Mouse (Mus musculus) liver, embryonic 16.5 days (tissue): ENCODE results near the gene Ctf1. TPM values are rescaled to one million over a fixed set of nuclear protein-coding genes. Genes with fewer than 3 reads are reported as not detected.

Experiments
- ATAC-seq: fragments of 200-750 bp; cut with Nextera tagmentation; 2 replicates; pipeline ENCODE4 v1.8.0; 2017; ENCODE audit warnings: low read depth, mild to moderate bottlenecking, moderate number of reproducible peaks, moderate library complexity
- H3K27ac ChIP-seq: fragments of 300-500 bp; sonication (generic); 2 replicates; pipeline ENCODE4 v1.5.1; 2014; ENCODE audit warnings: mild to moderate bottlenecking, low read length
- H3K27me3 ChIP-seq: fragments of 300-500 bp; sonication (generic); 2 replicates; pipeline ENCODE4 v1.6.1; 2014; ENCODE audit warnings: low read depth, low read length, mixed read lengths; ENCODE audit not compliant: control insufficient read depth, insufficient read depth
- H3K36me3 ChIP-seq: fragments of 300-500 bp; sonication (generic); 2 replicates; pipeline ENCODE4 v1.6.1; 2014; ENCODE audit warnings: mild to moderate bottlenecking; ENCODE audit not compliant: control insufficient read depth, insufficient read depth
- H3K4me1 ChIP-seq: fragments of 300-500 bp; sonication (generic); 2 replicates; pipeline ENCODE4 v1.6.1; 2014; ENCODE audit warnings: low read depth, low read length, mixed read lengths; ENCODE audit not compliant: control insufficient read depth
- H3K4me2 ChIP-seq: fragments of 300-500 bp; sonication (generic); 2 replicates; pipeline ENCODE4 v1.6.1; 2014; ENCODE audit warnings: low read depth, low read length, mixed read lengths
- H3K4me3 ChIP-seq: fragments of 300-500 bp; sonication (generic); 2 replicates; pipeline ENCODE4 v1.5.1; 2014; ENCODE audit warnings: low read depth, mild to moderate bottlenecking, low read length
- H3K9ac ChIP-seq: fragments of 300-500 bp; sonication (generic); 2 replicates; pipeline ENCODE4 v1.6.1; 2014; ENCODE audit warnings: low read depth, low read length
- H3K9me3 ChIP-seq: fragments of 300-500 bp; sonication (generic); replicated peaks from 2 replicates; pipeline ENCODE4 v1.6.1; 2016; ENCODE audit warnings: low read length; ENCODE audit not compliant: control insufficient read depth
- WGBS: fragments of 180-500 bp; shearing (Covaris S2); extraction: QIAGEN DNeasy Blood & Tissue Kit; methylation state at CpG from one replicate; pipeline ENCODE4 v1.1.7; 2014; ENCODE audit not compliant: insufficient replicate concordance; 5-methylcytosine and 5-hydroxymethylcytosine counted together
- polyA plus RNA-seq: library from polyadenylated mRNA; unstranded; fragments of >200 nt; fragmentation: Nextera tagmentation; extraction: Ambion mirVana; gene quantifications from 2 replicates; pipeline ENCODE4 v1.2.1, GENCODE M21; 2015

Gene Ctf1
- polyA plus RNA-seq, 1 experiment from 2014 or later: 2.5 TPM

GRCm38 (mm10) chr7:127752069-127752468 lies 39.5 kb downstream of the Ctf1 start:
- ATAC-seq: no peak
- no peaks in the 10 kb centered on the region for H3K27me3 ChIP-seq
- no peak overlapping the region for H3K4me2 ChIP-seq
- H3K9me3 ChIP-seq: no peaks in the 10 kb centered on the region
- 86% methylated on average over 25 of the region's 27 CpGs for WGBS
- no peaks in the 10 kb centered on the region; the same call in 1 of the 2 replicates for H3K36me3 ChIP-seq
- no peaks in the 10 kb centered on the region for H3K4me1 ChIP-seq
- no peak overlapping the region for H3K4me3 ChIP-seq
- H3K9ac ChIP-seq: no peak overlapping the region
- no peak overlapping the region for H3K27ac ChIP-seq

DNA sequence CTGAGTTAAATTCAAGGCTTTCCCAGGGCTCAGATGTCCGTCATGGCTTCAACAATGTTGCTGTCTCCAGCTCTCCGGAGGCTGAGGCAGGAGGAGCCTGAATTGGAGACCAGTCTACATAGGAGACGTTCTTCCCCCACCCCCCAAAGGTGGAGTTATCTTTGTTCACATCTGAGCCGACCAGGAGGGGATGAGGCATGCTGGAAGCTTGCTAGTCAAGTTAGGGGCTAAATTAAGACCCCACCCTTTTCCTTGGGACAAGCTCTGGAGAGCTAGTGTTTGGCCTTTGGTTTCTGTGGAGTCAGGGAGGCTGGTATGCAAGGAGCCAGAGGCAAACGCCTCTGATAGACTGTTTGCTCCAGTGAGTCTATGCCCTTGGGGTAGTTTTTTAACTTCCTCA lies 40.6 kb downstream of the Ctf1 start:
- H3K4me3 ChIP-seq: no peak overlapping the region
- WGBS: 48% methylated on average over 5 of the region's 5 CpGs
- no peak overlapping the region for H3K4me2 ChIP-seq
- no peak overlapping the region for H3K27ac ChIP-seq
- H3K27me3 ChIP-seq: no peaks in the 10 kb centered on the region
- ATAC-seq: no peak
- no peaks in the 10 kb centered on the region for H3K9me3 ChIP-seq
- no peak overlapping the region for H3K9ac ChIP-seq
- H3K36me3 ChIP-seq: no peaks in the 10 kb centered on the region; the same call in 1 of the 2 replicates
- H3K4me1 ChIP-seq: no peaks in the 10 kb centered on the region

GRCm38 (mm10) chr7:127753741-127754140 lies 41.2 kb downstream of the Ctf1 start:
- Histone ChIP-seq H3K4me3 (no peak overlapping the region), H3K36me3 (no peaks in the 10 kb centered on the region; the same call in 1 of the 2 replicates), H3K27me3 (no peaks in the 10 kb centered on the region), H3K27ac (no peak overlapping the region), H3K9me3 (no peaks in the 10 kb centered on the region), H3K4me1 (no peaks in the 10 kb centered on the region), H3K4me2 (no peak overlapping the region), H3K9ac (no peak overlapping the region)
- ATAC-seq: no peak
- WGBS: 73% methylated on average over 7 of the region's 7 CpGs

DNA sequence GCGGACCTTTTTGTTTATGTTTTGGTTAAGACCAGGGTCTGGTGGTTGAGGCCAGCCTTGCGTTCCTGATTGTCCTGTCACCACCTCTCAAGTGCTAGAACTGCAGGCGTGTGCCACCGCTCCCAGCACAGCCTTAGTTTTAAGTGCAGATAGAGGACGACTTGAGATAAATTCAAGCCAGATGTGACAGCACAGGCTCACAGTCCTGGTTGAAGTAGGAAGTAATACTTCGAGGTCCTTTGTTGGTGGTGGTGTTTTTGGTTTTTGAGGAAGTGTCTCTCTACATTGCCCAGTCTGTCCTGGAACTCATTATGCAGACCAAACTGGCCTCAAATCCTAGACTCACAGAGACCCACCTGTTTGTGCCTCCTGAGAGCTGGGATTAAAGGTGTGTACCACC lies 47.2 kb downstream of the Ctf1 start:
- H3K4me3 ChIP-seq: no peak overlapping the region
- no peak overlapping the region for H3K4me2 ChIP-seq
- H3K27me3 ChIP-seq: no peaks in the 10 kb centered on the region
- 19% methylated on average over 6 of the region's 6 CpGs for WGBS
- H3K4me1 ChIP-seq: peaks cover 15% of the 10 kb centered on the region
- no peak overlapping the region for H3K27ac ChIP-seq
- ATAC-seq: no peak
- H3K9me3 ChIP-seq: no peaks in the 10 kb centered on the region
- no peak overlapping the region for H3K9ac ChIP-seq
- H3K36me3 ChIP-seq: no peaks in the 10 kb centered on the region

DNA sequence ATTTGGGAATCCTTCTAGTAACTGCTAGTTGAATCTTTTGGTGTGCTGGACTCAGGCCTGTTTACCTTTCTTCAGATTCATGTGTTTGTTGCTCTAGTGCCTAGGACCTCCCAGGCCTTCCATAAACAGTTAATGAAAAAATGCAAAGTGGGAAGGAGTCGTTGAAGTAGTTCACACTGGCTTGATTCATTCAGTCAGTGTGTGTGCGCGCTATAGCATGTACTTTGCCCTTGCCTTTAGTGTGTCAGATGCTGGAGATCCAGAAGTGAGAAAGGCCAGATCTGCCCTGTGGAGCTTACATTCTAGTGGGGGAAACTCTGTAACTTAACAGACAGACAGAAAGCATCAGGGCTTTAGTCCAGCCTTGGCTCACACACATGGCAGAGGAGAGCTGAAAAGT lies 47.9 kb downstream of the Ctf1 start:
- Histone ChIP-seq H3K27ac (no peak overlapping the region), H3K36me3 (no peaks in the 10 kb centered on the region), H3K9ac (no peak overlapping the region), H3K4me1 (peaks cover 19% of the 10 kb centered on the region), H3K9me3 (no peaks in the 10 kb centered on the region), H3K4me3 (no peak overlapping the region), H3K4me2 (no peak overlapping the region), H3K27me3 (no peaks in the 10 kb centered on the region)
- 83% methylated on average over 3 of the region's 3 CpGs for WGBS
- no peak for ATAC-seq

DNA sequence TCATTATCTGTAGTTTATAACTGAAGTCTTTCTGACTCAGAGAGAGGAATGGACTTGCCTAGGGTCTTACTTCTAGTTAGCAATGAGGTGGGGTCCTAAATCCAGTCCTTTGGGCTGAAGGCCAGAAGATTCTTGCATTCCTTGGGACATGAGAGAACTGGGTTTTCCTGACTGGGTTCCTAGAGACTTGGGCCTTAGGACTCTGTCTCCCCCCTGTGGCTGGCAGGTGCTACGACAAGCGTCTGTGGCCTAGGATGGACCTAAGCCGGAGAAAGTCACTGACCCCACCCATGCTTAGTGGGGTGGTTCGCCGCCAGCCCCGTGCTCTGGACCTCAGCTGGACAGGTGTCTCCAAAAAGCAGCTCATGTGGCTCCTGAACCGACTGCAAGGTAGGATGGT lies 48.5 kb downstream of the Ctf1 start:
- Histone ChIP-seq H3K4me3 (no peak overlapping the region), H3K27ac (no peak overlapping the region), H3K36me3 (no peaks in the 10 kb centered on the region), H3K27me3 (no peaks in the 10 kb centered on the region), H3K4me1 (peaks cover 24% of the 10 kb centered on the region), H3K9me3 (no peaks in the 10 kb centered on the region), H3K4me2 (no peak overlapping the region), H3K9ac (no peak overlapping the region)
- peak; percentile 54; the same call in 1 of the 2 replicates for ATAC-seq
- WGBS: 12% methylated on average over 7 of the region's 7 CpGs

GRCm38 (mm10) chr7:127763642-127764041 lies 51.1 kb downstream of the Ctf1 start:
- 81% methylated on average over 4 of the region's 4 CpGs for WGBS
- Histone ChIP-seq H3K4me1 (peaks cover 46% of the 10 kb centered on the region), H3K36me3 (no peaks in the 10 kb centered on the region), H3K27ac (no peak overlapping the region), H3K9ac (no peak overlapping the region), H3K4me3 (no peak overlapping the region), H3K27me3 (no peaks in the 10 kb centered on the region), H3K9me3 (no peaks in the 10 kb centered on the region), H3K4me2 (no peak overlapping the region)
- ATAC-seq: no peak

GRCm38 (mm10) chr7:127765756-127766155 lies 53.2 kb downstream of the Ctf1 start:
- H3K4me1 ChIP-seq: peaks cover 58% of the 10 kb centered on the region
- H3K27me3 ChIP-seq: no peaks in the 10 kb centered on the region
- H3K9me3 ChIP-seq: no peaks in the 10 kb centered on the region
- 74% methylated on average over 2 of the region's 2 CpGs for WGBS
- ATAC-seq: no peak
- H3K4me3 ChIP-seq: no peak overlapping the region
- no peak overlapping the region for H3K4me2 ChIP-seq
- no peak overlapping the region for H3K9ac ChIP-seq
- H3K27ac ChIP-seq: peak overlapping the region; percentile 35
- H3K36me3 ChIP-seq: no peaks in the 10 kb centered on the region

DNA sequence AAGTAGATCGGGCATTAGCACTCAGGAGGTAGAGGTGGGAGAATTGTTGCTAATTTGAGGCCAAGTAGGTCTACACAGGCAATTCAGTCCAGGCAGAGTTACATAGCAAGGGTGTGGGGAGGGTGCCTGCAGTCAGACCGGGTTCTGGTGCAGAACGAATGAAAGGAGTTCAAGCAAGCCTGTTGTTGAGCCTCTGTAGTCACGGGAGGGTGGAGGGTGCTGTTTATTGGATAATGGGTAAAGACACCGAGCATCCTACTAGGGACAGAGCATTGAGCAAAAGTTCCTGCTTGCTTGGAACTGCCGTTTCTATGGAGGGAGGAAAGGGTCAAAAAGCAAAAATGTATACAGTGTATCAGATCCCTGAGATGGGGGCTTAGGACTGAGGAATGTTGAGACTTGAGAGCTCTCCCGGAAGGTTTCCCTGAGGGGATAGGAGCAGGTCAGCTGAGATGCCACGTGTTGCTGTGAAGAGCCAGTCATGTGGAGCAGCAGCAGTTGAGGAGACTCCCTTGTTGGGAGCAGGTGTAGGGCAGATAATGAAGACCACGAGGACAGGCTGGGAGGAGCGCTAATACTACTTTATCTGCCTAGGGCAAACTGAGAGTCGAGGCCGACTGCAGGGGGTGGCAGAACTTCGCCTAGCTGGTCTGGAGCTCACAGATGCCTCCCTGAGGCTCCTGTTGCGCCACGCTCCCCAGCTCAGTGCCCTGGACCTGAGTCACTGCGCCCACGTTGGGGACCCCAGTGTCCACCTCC lies 54.5 kb downstream of the Ctf1 start:
- Histone ChIP-seq H3K4me3 (peak overlapping the region; percentile 72), H3K9me3 (no peaks in the 10 kb centered on the region), H3K36me3 (no peaks in the 10 kb centered on the region), H3K4me1 (peaks cover 64% of the 10 kb centered on the region), H3K9ac (peak overlapping the region; percentile 80), H3K27me3 (no peaks in the 10 kb centered on the region), H3K4me2 (peak overlapping the region; percentile 92), H3K27ac (peak overlapping the region; percentile 97)
- ATAC-seq: peak; percentile 91
- WGBS: 35% methylated on average over 17 of the region's 17 CpGs
